8 mouse cellular contexts compared by ENCODE assay signal in the genomic region with DNA sequence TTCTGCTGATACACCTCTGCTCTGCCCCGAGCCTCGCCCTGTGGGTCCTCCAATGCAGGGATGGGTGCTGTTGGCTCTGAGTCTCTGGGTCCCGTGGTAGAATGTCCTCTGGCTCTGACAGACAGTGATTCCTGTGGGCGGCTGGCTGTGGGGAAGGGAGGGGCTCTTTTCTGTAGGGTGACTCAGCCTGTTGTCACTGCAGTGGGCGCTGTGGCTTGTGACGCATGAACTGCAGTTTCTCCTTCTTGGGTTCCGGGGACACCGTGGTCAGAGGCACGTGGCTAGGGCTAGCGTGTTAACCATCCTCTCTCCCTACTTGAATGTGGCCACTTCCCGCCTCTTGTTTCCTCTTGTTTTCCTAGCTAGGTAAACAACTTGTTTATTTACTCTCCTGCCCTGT. TPM values are rescaled to one million over a fixed set of nuclear protein-coding genes. Genes with fewer than 3 reads are reported as not detected.
A peak's percentile ranks its signal among the peaks of the same experiment; 100 is the strongest.
DNase-seq lines count a peak whose midpoint lies in the region; ATAC-seq and TF ChIP-seq lines count a peak whose summit lies in the region.

No protein-coding gene starts in this region.

- H3K9me3 ChIP-seq in heart, embryonic 13.5 days = no peaks in the 10 kb centered on the region
- no peaks in the 10 kb centered on the region for H3K9me3 ChIP-seq in lung, postnatal 0 days (ENCODE audit: low read length)
- no peaks in the 10 kb centered on the region for H3K9me3 ChIP-seq in neural tube, embryonic 15.5 days (replicated peaks)

- H3K36me3 ChIP-seq in heart, embryonic 13.5 days = peaks cover 81% of the 10 kb centered on the region
- H3K36me3 ChIP-seq in lung, postnatal 0 days (ENCODE audit: insufficient read depth, low read length) = peaks cover 27% of the 10 kb centered on the region
- peaks cover 49% of the 10 kb centered on the region for H3K36me3 ChIP-seq in neural tube, embryonic 15.5 days

- H3K4me3 ChIP-seq in layer of hippocampus, adult 2 months = no peak overlapping the region
- H3K4me3 ChIP-seq in heart, embryonic 13.5 days = no peak overlapping the region
- no peak overlapping the region for H3K4me3 ChIP-seq in lung, postnatal 0 days (ENCODE audit: low read depth, low read length)
- H3K4me3 ChIP-seq in neural tube, embryonic 15.5 days (replicated peaks) = no peak overlapping the region

- peaks cover 28% of the 10 kb centered on the region for H3K4me1 ChIP-seq in heart, embryonic 13.5 days
- H3K4me1 ChIP-seq in lung, postnatal 0 days (ENCODE audit: insufficient read depth, low read depth, low read length) = peaks cover 15% of the 10 kb centered on the region
- peaks cover 14% of the 10 kb centered on the region for H3K4me1 ChIP-seq in neural tube, embryonic 15.5 days

- no peak for TF ChIP-seq EP300 in lung, postnatal 0 days (IDR thresholded peaks at IDR 0.05)

- 0 out of 2 replicates have a peak overlapping the region, but pooled peaks have one; percentile 0 for H3K9ac ChIP-seq in heart, embryonic 13.5 days
- H3K9ac ChIP-seq in lung, postnatal 0 days (replicated peaks; ENCODE audit: low read depth) = no peak overlapping the region
- no peak overlapping the region for H3K9ac ChIP-seq in neural tube, embryonic 15.5 days (replicated peaks)

- TF ChIP-seq CTCF in layer of hippocampus, adult 2 months (conservative IDR thresholded peaks at IDR 0.05) = no peak
- no peak for TF ChIP-seq CTCF in lung, postnatal 0 days (IDR thresholded peaks at IDR 0.05)

- 75% methylated on average over 11 of the region's 11 CpGs for WGBS in heart, embryonic 13.5 days
- WGBS in lung, postnatal 0 days = 59% methylated on average over 11 of the region's 11 CpGs
- WGBS in neural tube, embryonic 15.5 days = 77% methylated on average over 11 of the region's 11 CpGs

- peak; percentile 55 for DNase-seq in layer of hippocampus, adult 2 months (ENCODE audit: low spot score in 2 of 2)
- no peak for DNase-seq in layer of hippocampus, adult 9-10 months (ENCODE audit: low spot score)
- DNase-seq in adrenal gland, adult 2 months = peak; percentile 84
- peak; percentile 70 for DNase-seq in lung, postnatal 0 days (ENCODE audit: low spot score)
- no peak for DNase-seq in retina, postnatal 1 day
- DNase-seq in kidney, postnatal 10 days = no peak

- H3K4me2 ChIP-seq in heart, embryonic 13.5 days = no peak overlapping the region
- no peak overlapping the region for H3K4me2 ChIP-seq in lung, postnatal 0 days (replicated peaks; ENCODE audit: low read depth, low read length)
- no peak overlapping the region for H3K4me2 ChIP-seq in neural tube, embryonic 15.5 days

- no peak for ATAC-seq in heart, embryonic 13.5 days (ENCODE audit: extremely low read depth, insufficient number of reproducible peaks, low FRiP score, low TSS enrichment)
- peak; percentile 11; the same call in 1 of the 2 replicates for ATAC-seq in lung, postnatal 0 days
- ATAC-seq in neural tube, embryonic 15.5 days (ENCODE audit: low FRiP score) = no peak

- H3K27me3 ChIP-seq in heart, embryonic 13.5 days (replicated peaks) = no peaks in the 10 kb centered on the region
- no peaks in the 10 kb centered on the region for H3K27me3 ChIP-seq in lung, postnatal 0 days (replicated peaks; ENCODE audit: insufficient read depth, low read length)
- no peaks in the 10 kb centered on the region for H3K27me3 ChIP-seq in neural tube, embryonic 15.5 days (replicated peaks)

- H3K27ac ChIP-seq in layer of hippocampus, adult 2 months = peak overlapping the region; percentile 55; the same call in 1 of the 2 replicates
- H3K27ac ChIP-seq in heart, embryonic 13.5 days (replicated peaks) = no peak overlapping the region
- peak overlapping the region; percentile 32; the same call in 1 of the 2 replicates for H3K27ac ChIP-seq in lung, postnatal 0 days (ENCODE audit: low read length)
- H3K27ac ChIP-seq in neural tube, embryonic 15.5 days (replicated peaks) = no peak overlapping the region

RNA-seq across cellular contexts. Expression of gene Fam129b, which starts 41.6 kb away (rescaled TPM):
- total RNA-seq in layer of hippocampus, adult 2 months (2021) = 10 to 100 TPM; 14.5 to 14.9 TPM
- 10 to 100 TPM; 14.8 to 27.4 TPM for total RNA-seq in adrenal gland, adult 2 months (2021)
- 20.1 and 21.6 TPM in 2 replicates for polyA plus RNA-seq in adrenal gland, adult 2 months (2012; rRNA removed)
- 46.4 and 47.1 TPM in 2 replicates for polyA plus RNA-seq in heart, embryonic 13.5 days (2015; fragmentation: Nextera tagmentation; extraction: Ambion mirVana)
- polyA plus RNA-seq in lung, postnatal 0 days (2015; fragmentation: Nextera tagmentation; extraction: Ambion mirVana) = 121 and 150 TPM in 2 replicates
- 30.7 and 34.7 TPM in 2 replicates for polyA plus RNA-seq in neural tube, embryonic 15.5 days (2015; fragmentation: Nextera tagmentation; extraction: Ambion mirVana)

RNA-seq across cellular contexts. Expression of gene Rpl12, which starts 43.8 kb away (rescaled TPM):
- 100 to 1,000 TPM; 115 to 125 TPM for total RNA-seq in layer of hippocampus, adult 2 months (2021)
- total RNA-seq in adrenal gland, adult 2 months (2021) = 100 to 1,000 TPM; 136 to 149 TPM
- polyA plus RNA-seq in adrenal gland, adult 2 months (2012; rRNA removed) = 146 and 165 TPM in 2 replicates
- 108 and 112 TPM in 2 replicates for polyA plus RNA-seq in heart, embryonic 13.5 days (2015; fragmentation: Nextera tagmentation; extraction: Ambion mirVana)
- polyA plus RNA-seq in lung, postnatal 0 days (2015; fragmentation: Nextera tagmentation; extraction: Ambion mirVana) = 78.4 and 82.5 TPM in 2 replicates
- 104 and 116 TPM in 2 replicates for polyA plus RNA-seq in neural tube, embryonic 15.5 days (2015; fragmentation: Nextera tagmentation; extraction: Ambion mirVana)

RNA-seq across cellular contexts. Expression of gene Lrsam1, which starts 43.9 kb away (rescaled TPM):
- total RNA-seq in layer of hippocampus, adult 2 months (2021) = 10 to 100 TPM; 36.8 to 37.9 TPM
- 10 to 100 TPM; 18.0 to 25.6 TPM for total RNA-seq in adrenal gland, adult 2 months (2021)
- 24.8 and 26.0 TPM in 2 replicates for polyA plus RNA-seq in adrenal gland, adult 2 months (2012; rRNA removed)
- polyA plus RNA-seq in heart, embryonic 13.5 days (2015; fragmentation: Nextera tagmentation; extraction: Ambion mirVana) = 8.1 and 9.6 TPM in 2 replicates
- 5.8 and 6.3 TPM in 2 replicates for polyA plus RNA-seq in lung, postnatal 0 days (2015; fragmentation: Nextera tagmentation; extraction: Ambion mirVana)
- 22.0 and 23.5 TPM in 2 replicates for polyA plus RNA-seq in neural tube, embryonic 15.5 days (2015; fragmentation: Nextera tagmentation; extraction: Ambion mirVana)

Comparison
In these comparisons a context has a peak if more than half of its experiments do, and no peak if none do; other contexts are left out.
1. DNase-seq: peak in layer of hippocampus, adult 2 months (2 of 2), adrenal gland, adult 2 months (single experiment) and lung, postnatal 0 days (single experiment); none in layer of hippocampus, adult 9-10 months (single experiment), retina, postnatal 1 day (single experiment) and kidney, postnatal 10 days (single experiment).
2. H3K27ac ChIP-seq: peak in layer of hippocampus, adult 2 months (single experiment) and lung, postnatal 0 days (single experiment); none in heart, embryonic 13.5 days (single experiment) and neural tube, embryonic 15.5 days (single experiment).